Mouse (Mus musculus): Measurements from ENCODE around the gene Bdh1.

DNA sequence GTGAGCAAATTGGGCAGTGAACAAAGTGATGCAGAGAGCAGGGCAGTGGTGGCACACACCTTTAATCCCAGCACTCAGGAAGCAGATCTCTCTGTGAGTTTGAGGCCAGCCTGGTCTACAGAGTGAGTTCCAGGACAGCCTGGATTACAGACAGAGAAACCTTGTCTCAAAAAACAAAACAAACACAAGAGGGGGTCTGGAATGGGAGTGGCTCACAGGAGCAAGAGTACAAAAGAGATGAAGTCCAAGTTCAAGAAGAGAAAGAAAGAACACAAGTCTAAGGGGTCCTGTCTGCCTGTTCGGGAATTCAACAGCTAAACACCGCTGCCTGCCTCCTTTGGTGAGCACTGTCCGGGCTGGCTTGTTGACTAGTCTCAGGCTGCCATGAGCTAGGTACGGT, 13.1 kb downstream of the Bdh1 start:
- no peak for TF ChIP-seq MAFK (IDR thresholded peaks at IDR 0.05; ENCODE audit: insufficient read depth, low read depth, low read length)
- TF ChIP-seq ZNF384 (IDR thresholded peaks at IDR 0.05; ENCODE audit: low read depth, low read length) = no peak
